Mouse (Mus musculus) embryo, embryonic 11 days (tissue): ENCODE measurements at regions not wholly inside any gene's neighbourhood (a gene's known extent, or its start where the extent isn't known, plus 50 kb on each side); places are given as distances from the start of the nearest gene placed in this dataset.

Experiments
- DNase-seq: peaks from one replicate; pipeline ENCODE4 v3.0.0-alpha.2; 2015

DNA sequence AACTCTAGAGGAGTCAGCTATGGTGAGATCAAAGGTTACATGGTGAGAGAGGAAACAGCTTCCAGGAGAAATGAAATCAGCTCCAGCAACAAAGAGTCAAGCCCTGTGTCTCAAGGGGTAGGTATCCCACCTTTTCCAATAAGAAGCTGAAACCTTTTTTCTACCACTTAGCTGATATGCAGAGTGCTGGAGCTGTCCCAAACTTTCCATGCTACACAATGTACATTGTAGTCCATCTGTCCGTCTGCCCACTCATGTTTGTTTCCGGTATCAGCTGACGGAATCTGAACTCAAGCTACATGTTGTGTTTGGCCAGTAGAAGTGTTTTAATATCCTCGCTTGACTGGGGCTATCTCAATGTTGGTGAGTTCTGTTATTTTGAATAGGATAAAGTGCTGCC is 83.6 kb upstream of the Ngf start:
- DNase-seq = no peak

DNA sequence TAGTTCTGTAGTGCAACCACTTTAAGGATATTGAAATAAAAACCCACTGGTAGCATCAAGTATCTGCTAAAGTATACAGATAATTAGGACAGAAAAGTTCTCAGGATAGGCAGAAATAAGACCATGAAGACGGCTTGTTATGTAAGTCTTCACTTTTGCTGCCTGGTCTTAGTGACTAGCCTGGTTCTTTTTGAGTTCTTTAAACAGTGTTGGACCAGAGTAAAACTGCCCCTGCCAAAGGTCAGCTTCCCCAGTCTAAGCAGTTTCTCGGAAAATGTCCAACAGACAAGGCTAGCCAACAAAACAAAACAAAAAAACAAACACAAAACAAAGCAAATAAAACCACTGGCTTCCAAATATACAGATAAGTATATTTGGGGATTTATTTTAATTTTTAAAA is 85.1 kb upstream of the Ngf start:
- no peak for DNase-seq

DNA sequence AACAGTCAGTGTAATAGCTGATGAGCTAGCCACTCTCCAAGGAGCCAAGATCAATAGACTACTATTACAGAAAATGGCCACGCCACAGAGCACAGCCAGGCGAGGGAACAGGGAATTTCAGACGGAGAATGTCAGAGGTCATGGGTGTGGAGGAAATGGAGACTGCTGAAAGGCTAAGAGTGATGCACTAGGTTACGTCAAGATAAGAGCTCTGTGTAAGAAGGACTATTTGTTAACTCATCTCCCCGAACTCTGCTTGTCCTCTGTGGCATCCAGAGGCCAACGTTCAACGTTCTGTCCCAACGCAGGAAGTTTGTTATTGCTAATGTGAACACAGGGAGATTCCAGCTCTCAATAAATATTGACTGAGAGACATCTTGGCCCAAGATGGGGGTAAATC is 86.0 kb upstream of the Ngf start:
- no peak for DNase-seq

DNA sequence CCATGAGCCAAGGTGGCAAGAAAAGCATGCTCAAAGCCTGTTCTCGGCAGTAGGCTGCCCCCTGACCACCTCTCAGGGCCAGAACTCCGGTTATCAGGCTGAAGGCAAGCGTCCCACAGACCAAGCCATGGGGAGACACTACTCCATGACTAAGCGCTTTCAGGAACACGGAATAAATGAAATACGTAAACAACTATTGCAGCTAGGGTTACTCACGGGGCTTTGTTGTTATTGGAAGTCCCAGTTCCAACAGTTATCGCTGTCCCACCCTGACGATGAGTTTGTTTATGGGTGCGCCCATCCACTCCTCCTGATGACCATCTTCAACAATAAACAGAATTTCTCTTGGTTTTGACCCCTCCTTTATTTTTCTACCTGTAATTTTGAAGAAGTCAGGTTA is 88.0 kb upstream of the Ngf start:
- no peak for DNase-seq

DNA sequence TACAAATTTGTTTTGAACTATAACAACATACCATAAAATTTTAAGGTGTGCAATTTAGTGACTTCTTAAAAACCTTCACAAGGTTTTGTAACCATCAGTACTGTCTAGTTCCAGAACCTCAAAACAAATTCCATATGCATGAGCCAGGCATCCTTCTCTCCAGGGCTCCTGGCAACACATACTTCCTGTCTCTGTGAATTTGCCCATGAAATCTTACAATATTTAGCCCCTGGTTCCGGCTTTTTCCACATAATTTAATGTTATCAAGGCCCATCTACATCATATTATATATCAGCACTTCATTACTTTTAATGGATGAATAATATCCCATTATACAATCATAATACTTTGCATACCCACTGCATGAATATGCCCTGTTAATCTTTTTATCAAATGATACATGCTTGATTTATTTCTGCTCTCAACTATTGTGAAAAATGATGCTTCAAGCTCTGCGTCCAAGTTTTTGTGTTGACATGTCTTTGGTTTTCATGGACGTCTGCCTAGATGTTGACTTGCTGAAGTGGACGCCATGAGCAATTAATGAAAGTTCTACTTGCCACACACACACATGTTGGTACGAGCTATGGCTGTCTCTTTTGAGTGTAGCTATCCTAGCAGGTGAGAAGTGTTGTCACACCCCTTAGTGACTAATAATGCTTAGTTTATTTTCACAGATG is 95.2 kb upstream of the Ngf start:
- no peak for DNase-seq

DNA sequence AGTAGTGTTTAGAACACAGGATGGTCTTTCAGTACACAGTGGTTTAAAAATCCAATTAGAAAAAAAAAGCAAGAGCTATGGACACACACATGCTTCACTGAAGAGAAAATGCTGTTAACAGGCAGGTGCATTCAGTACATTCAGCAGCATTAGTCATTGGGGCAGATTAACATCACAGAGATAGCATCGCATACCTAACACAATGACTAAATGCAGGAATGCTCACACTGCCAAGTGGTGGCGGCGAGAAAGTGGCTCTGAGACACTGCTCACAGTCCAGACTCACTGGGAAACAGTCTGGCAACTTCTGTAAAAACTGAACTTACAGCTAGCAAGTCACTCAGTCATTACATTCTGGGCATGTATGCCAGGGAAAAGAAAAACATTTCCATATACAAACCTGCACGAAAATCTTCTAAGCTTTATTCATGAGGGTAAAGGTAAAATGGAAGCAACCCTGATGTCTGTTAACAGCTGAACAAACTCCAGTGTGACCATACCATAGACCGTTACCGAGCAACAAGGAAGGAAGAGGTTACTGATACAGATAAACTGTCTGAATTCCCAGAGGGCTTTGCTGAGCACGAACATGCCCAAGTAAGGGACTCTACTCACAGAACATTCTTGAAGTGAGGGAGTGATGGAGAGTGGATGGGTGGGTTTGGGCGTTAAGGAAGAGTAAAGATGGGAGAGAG is 97.4 kb upstream of the Ngf start:
- no peak for DNase-seq

DNA sequence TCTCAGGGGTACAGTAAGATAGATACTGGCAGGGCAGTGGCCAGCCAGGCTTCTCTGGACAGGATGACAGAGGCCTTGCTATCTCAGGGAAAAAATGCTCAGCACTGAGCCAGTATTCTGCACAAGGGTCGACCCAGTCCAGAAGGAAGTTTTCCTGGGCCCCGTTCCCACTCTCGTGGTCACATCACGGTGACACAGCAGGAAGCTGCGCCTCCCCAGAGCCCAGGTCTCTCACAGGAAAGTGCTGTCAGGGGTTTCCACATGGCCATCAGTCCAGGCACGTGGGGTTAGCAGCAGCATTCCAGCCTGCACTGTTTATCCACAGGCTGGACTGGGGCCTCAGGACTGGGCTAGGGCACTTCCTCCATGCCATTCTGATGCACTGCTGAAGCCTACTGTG is 103.5 kb upstream of the Ngf start:
- DNase-seq = no peak

DNA sequence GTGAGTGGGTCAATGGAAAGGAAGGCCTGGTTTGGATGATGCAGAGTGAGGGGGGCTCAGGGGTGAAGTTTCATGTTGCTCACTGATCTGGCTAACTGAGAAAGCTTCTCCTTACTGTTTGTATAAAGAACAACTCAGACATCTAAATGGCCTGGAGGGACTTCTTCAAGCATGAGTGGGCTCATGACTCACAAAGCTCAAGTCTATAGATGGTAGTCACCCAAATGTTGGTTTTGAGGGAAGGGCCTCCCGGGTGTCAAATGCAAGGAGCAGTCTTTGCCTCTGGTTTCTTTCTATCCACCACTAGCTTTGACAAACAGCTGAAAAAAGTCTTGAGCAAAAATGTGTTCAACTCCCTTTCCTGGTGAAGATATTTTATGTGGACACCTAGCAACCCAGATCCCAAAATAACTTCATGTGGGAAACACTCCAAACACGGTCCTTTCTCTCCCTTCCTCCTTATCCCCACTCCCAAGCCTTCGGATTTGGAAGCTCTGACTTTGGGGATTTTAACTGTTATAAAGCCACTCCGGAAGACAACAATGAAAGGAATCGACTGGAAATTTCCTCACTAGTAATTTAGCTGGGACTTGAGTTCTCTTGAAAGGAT is 105.3 kb upstream of the Ngf start:
- DNase-seq = no peak

DNA sequence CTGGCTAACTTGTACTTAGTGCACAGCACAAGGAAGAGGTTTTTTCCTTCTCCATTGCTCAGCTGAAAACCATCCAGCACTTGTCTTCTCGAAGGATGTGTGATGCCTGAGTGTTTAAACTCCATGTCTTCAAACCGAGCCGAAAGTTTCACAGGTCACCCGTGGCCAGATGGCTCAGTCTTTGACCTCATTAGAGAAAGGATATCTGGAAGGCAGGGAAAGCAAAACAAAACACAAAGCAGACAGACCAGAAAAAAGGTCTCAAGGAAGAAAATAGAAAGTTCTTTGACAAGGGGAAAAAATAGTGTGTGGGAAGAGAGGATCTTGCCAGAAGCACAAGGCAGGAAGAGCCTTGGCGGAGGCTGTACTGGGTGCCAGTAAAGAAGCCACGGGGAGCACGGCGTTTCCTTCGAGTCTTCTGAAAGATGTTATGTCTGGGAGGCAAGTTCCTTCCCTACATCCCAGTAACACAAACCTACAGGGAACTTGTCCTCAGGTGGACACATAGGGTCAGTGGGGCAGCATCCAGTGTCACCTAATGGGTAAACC is 108.9 kb upstream of the Ngf start:
- no peak for DNase-seq

DNA sequence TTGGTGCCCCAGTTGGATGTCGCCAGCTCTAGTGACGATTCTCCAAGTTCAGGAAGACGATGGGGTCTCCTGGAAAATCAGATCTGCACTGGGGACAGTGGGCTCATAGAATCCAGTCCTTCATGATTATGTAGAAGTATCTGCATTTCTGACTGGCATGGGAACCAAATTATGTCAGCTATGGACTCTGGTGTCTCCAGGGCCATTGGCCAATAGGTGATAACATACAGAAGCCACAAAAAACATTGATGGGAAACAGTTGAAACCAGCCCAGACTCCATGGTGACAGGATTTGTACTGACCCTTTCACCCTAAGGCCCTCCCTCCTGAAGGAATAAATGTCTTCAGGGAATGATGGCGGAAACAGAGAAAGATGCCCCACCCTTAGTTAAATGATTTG is 110.9 kb upstream of the Ngf start:
- DNase-seq = no peak

DNA sequence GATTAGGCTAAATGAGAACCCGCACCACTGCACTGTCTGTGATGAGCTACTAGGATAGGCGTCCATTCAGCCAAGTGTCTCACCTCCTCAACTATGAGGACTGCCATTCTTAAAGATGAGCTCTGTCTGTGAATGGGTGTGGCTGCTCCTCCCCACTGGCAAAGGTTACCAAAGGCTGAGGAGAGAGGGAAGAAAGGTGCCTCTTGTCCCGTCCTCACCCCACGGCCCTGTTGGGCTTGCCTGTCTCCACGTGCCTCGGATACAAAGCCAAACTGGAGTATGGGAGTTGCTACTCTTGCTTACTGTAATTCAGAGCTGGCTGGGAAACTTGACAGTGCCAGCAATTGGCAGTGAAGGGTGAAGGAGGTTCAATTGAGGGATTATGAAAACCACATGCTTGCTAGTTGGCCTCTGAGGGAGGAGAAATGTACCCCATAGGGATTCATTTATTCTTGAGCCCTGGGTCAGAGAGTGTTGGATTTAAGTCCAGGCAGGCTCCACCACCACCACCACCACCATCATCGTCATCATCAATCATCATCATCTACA is 112.6 kb upstream of the Ngf start:
- peak; percentile 17 for DNase-seq

DNA sequence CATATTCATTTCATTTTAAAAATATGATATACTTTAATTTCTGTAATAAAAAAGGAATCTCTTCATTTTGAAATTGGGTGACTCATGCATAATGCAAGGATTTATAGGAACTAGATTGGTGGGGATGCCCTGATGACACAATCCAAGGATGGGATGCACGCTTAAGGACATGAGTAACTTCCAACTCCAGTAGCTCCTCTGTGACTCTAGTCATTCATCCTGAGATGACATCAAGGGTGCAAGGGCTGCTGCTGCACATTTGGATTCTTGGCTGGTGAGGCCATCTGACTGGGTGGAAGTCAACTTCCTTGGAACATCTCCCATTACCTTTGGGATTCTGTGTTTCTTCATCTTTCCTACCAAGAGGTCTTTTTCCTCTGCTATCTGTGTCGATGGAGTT is 114.4 kb upstream of the Ngf start:
- DNase-seq = no peak

DNA sequence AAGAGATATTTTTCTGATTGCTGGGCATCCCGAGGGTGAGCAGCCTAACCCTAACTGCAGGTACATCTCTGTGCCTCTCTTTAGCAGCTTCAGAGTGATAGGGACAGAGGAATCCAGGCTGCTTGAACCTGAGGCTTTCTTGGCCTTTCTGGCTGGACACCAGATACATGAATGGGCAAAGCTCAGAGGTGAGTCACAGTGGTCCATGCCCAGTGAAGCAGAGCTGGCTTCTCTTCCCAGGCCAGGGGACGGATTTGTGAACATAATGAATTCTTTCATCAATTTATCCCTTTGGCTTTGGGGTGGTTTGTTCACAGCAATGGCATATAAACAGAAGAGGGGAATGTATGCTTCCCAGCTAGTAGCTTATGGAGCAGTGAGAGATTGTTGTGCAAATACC is 114.9 kb upstream of the Ngf start:
- no peak for DNase-seq

DNA sequence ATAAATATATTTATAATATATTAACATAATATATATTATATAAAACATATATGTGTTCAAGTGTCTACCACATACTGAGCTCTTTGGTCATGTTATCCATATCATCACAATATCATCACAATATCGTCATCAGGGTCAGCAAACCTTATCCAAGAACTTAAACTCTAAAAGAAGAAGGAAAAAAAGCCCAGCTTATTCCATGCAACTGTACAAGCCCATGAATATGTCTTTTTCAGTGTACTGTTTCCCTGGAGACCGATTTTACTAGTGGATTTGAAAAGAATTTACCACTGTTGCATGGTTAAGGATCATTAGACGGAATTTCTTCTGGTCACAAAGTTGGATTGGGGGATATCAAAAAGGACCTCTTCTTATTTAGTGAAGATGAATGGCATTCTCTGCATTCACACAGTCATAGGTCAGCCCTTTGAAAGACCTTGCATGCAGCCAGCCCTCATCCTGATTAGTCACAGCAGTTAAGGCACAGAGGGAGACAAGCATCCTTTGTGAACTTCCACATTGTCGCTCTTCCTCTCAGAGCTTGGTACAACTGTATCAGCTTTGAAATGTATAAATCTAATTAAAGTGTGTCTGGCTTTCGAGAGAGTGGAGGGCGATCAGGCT is 116.3 kb upstream of the Ngf start:
- DNase-seq = peak; percentile 59

DNA sequence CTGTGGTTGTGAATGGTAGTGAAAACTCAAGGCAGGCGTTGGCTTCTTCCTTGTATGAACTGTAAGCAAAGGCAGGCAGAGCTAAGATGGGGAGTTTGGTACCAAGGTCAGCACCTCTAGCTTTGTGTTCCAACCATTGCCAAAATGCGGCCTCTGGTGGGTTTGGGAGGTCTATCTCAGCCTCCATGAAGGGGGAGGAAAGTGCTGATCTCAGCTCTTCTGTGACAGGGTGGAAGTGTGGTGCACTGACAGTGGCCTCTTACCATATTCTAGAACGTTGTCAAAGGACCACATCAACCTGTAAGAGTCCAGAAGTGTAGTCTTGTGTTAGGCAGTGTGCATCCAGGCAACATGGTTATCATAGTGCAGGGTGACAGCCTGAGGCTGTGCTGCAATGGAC is 123.6 kb upstream of the Ngf start:
- DNase-seq = no peak

DNA sequence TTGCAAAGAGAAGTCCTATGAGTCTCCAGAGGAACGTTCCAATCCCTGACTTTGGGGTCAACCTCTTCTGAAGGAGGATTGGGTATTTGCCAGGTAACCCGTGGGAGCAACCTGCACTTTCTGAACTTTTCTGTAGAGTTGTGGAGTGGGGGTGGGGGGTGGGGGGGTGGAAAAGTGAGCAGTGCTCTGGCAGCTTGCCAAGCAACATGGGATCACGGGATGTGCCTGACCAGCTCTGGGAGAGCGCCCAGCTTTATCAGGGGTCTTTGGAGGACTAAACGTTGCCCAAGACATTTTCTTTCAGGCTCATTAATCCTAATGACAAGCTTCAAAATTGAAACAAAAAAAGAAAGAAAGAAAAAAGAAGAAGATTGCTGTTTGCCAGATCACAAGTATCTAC is 124.4 kb upstream of the Ngf start:
- DNase-seq = no peak

DNA sequence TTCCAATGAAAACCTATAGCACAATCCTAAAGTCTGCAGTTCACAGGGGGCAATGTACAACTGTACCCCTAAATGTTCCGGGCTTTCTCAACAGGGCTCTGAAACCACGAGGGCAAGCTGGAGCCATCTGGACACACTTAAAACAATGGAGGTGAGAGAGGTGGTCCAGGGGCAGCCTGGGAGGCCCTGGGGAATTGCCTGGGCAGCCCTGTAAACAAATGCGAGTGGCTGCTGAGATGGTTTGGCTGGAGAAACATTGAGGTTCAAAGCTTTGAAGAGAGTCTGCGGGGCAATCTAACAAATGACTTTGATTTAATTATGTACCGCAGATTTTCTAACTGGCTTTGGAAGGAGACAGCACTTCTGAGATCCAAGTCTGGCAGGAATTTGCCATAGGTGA is 129.0 kb upstream of the Ngf start:
- peak; percentile 37 for DNase-seq

DNA sequence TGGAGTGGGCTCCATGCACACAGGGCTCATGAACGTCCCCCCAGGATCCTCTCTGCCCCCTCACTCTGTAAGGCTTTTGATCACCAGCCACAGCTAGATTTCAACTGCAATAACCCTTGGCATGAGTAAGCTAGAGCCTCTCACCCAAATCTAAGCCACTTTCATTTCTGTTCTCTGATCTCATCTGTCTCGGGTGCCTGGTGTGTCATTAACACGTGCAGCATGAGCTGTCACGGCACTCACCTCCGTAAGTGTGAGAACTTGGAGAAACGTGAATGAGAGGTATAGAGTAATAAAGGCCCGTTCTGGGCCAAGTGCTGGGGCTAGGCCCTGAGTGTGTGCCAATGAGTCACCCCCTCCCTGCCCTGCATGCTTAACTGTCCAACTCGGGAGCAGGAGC is 131.8 kb upstream of the Ngf start:
- no peak for DNase-seq

DNA sequence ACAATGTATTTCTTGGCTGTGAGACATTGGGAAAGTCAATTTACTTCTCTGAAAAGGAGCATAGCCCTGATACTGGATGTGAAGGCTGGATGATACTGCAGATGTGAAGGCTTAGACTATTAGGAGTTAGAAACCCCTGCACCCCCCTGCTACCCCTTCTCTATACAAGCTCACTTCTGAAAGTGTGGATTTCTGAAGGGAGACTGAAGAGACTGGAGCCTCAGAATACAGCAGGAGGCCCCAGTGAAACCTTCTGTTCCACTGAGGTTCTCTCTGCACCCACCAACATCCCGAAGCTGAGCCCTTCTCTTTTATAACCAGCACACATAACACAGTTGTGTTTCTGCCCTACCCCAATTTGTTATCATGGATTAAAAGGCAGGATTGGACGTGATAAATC is 131.7 kb upstream of the Vangl1 start:
- no peak for DNase-seq

DNA sequence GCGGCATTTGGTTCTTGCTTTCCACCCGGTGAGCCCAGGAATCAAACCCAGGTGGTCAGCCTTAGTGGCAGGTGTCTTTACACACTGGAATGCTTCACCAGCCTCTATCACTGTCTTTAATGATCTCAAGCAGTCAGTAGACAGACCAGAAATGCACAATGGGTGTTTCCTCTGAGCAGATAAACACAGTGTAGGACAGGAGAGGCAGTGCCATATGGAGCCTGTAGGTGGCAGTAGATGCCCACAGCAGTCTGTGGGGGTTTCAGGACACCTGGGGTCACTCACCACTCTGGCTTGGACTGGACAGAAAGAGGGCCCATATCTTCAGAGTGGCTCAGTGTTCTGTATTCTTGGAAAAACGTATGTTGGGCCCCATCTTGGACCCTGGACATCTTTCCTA is 130.7 kb upstream of the Vangl1 start:
- DNase-seq = peak; percentile 60

DNA sequence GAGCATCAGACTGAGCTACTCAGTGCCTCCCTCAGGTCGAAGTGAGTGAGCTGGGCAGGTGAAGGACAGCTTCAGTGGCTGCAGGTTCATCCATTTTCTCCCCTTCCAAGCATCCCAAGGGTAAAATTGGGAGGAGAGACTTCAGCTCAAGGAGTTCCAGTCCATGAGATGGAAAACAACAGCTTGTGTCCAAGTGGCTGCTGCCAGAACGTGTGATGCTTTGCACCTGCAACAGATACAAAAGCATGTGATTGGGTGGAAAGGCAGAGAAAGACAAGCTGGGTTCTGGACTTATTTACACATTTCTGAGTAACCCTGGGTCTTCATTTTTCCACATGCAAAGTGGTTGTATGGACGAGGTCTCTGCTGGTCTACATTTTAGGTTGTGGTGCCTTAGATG is 127.7 kb upstream of the Vangl1 start:
- DNase-seq = no peak

DNA sequence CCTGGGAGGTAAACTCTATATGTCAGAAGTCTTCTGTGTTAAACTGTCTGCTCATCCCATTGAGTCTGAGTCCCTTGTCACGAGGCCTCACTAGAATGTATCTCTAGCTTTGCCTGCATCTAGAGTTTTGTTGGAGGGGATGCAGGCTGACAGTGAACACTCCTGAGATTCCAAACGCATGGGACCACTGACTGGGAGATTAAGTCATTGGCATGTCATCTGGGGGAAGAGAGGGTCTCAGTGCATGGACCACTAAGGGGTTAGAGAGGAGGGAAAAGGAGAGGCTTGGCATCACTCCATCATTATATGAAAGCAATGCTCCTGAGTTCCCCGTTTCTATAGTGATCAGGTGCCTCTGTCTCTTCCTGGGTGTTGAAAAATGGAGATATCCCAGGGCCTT is 114.8 kb upstream of the Vangl1 start:
- no peak for DNase-seq

DNA sequence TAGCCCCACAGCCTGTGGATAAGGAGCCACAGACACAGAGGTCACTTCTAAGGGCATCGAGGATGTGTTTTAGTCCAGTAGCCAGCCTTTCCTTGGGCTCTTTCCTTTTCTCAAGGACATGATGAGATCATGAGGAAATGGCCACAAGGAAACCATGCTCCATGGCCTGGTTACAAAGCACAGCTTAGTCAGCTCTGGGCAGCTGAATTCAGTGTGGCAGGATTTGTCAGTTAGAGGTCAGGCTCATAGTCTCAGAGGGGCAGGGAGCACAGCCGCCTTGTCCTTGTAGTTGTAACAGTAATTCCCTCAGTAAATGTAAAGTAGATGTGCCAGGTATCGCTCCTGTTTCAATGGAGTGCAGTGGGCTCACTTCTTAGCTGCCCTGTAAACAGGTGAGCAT is 111.7 kb upstream of the Vangl1 start:
- no peak for DNase-seq
